Mouse (Mus musculus): ENCODE measurements at regions not wholly inside any gene's neighbourhood (a gene's known extent, or its start where the extent isn't known, plus 50 kb on each side); places are given as distances from the start of the nearest gene placed in this dataset.
"Not testable (repeated sequence)": the region's sequence is repeated elsewhere in the genome, so short reads cannot be mapped to it uniquely, and the experiment has no call there.

DNA sequence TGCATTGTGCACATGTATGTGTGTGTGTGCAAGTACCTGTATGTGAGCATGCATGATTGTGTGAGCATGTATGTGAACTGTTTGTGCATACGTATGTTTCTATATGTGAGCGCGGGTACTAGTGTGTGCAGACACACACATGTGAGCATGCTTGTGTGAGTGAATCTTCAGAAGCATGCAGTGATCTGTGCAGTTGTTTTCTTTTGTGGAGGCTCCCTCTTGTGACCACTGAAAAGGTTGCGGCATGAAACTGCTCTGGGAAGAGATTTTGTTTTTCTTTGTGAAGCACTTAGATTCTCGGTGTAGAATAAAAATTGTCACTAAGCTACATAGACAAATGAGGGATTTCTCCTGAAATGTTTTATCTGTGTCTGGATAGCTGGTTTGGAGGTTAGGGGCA lies 189.2 kb upstream of the Rapgef5 start:
- DNase-seq (ENCODE audit: low spot score in 2 of 2), result not testable (repeated sequence)

DNA sequence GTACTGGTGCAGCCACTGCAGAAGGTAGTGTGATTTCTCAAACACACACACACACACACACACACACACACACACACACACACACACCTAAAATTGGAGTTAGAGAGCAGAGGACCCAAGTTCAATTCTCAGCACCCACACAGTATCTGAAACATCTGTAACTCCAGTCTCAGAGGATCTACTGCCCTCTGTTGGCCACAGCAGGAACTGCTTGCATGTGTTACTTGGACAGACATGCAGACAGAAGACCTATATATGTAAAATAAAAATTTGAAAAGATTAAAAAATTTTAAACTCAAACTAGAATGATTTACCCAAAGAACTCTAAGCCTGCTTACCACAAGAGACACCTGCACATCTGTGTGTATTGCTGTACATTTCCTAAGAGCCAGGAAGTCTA lies 185.9 kb upstream of the Rapgef5 start:
- DNase-seq (ENCODE audit: low spot score in 2 of 2), result no peak

DNA sequence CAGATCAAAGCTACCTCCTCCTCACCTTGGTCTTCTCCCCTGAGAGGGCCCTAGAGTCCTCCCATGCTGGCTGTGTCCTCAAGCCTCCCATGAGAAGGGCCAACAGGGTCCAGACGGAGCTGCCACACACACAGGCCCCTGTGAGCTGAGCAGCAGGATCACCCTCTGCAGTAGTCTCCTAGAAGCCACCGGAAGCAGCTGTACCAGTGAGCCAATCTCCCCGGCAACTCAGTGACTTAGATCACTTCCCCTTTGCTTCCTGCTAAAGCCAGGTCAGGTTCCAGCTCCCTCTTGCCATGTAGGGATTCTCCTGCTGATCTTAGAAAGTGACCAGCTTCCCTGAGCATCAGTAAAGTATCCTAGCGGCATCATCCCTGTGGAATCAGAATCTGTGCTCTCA lies 179.4 kb upstream of the Rapgef5 start:
- no peak for DNase-seq (ENCODE audit: low spot score in 2 of 2)

DNA sequence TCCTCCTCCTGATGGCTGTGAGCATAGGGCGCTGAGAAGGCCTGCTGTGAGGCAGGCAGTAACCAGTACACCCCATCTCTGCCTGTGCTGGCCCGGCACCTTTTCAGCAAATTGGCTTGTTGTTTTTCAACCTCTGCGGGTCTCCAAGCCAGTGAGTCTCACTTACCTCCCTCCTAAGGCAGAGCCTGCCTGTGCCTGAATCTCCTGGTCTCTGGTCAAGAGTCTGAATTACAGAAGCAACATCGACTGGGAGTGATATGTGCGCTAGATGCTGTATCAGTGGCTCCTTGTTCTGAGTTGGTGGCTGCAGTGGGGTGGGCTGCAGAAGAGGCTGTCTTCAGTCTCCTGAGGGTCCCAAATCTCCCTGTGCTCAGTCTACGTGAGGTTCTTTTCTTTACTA lies 174.0 kb upstream of the Rapgef5 start:
- DNase-seq (ENCODE audit: low spot score in 2 of 2), result no peak

DNA sequence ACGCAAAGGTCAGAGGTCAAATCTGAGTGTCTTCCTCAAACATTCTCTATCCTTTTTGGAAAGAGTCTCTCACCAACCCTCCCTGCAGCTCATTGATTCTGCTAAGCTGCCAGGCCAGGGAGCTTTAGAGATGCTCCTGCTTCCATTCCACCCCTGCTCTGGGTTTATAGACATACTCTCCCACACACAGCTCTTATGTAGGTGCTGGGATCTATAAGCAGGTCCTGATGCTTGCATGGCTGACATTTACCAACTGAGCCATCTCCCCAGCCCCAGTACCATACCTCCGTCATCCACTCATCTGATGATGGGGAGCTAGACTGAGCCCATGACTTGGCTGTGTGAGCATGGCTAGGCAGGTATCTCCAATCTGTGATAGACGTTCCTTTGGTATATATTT lies 173.2 kb upstream of the Rapgef5 start:
- no peak for DNase-seq (ENCODE audit: low spot score in 2 of 2)

DNA sequence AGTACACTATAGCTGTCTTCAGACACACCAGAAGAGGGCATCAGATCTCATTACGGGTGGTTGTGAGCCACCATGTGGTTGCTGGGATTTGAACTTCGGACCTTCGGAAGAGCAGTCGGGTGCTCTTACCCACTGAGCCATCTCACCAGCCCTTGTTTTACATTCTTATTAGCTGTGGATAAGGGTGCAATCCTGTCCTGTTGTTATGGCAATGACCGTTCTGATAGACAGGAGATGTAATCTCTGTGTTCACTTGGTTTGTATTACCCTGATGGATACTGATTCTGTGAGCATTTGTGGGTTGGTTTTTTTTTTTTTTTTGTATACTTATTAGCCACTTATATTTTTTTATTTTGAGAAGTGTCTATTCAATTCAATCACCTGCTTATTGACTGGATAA lies 172.7 kb upstream of the Rapgef5 start:
- DNase-seq (ENCODE audit: low spot score in 2 of 2), result not testable (repeated sequence)

DNA sequence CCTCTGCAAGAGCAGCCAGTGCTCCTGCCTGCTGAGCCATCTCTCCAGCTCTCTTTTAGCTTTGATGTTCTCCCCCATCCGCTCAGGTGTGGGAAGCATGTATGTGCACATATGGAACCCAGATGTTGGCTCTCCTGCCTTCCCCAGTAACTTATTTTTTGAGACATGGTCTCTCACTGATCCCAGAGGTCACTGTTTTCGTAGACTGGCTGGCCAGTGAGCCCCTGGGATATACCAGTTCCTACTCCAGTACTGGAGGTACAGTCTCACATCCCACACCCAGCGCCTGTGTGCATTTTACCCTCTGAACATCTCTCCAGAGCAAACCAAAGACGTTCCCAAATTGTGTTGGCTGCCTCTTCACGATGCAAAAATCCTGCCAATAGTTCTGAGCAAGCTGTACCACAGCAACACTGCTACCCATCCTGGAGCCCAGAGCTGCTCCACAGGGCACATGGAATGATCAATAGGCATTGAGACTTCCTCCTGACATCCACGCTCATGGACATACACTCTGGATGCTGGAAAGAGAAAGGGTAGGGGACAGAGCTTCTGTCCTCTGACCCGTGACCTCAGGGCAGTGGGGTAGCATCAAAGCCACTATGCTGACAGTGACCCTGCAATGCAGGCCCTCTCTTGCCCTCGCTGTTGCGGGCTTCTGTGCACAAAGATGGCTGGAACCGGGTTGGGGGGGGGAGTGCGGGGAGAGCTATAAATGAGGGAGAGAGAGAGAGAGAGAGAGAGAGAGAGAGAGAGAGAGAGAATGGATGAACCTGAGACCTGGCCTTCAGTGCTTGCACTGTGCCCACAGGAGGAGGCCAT lies 171.8 kb upstream of the Rapgef5 start:
- peak; percentile 21 to 65 for DNase-seq (ENCODE audit: low spot score in 2 of 2)

DNA sequence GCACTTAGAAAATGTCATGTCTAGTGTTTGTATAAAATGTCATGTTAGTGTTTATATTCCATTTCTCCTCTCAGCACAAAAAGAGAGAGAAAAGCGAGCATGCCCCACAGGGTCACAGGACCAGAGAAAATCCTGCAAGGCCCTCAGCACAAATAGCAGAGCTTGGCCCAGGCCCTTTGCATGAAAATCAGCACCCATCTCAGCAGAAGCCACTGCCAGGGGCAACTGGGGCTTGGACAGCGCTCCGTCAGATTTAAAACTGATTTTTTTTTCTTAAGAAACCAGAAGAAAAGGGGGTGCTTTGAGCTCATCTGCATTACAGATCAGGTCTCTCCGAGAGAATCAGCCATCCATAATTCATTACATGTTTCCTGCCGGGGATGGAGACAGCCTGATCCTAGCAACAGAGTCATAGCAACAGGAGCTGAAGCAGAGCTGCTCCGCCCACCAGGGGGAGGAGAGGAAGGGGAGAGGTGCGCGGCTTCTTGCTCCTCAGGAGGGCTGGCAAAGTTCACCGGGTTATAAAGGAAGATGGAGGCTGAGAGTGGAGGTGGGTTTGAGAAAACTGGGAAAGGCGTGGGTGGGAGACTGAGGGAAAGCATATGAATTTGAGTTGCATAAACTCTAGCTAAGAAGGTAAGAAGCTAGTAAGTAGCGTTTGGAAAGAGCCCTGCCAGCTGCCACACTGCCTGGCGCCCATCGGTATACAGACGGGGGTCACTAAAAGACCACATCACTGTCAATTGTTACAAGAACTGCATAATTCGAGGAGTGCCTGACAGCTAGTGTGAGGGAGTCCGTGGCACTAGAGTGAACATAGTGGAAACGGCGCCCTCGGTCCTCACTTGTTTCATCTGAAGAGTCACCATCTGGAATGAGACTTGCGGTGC lies 170.9 kb upstream of the Rapgef5 start:
- peak; percentile 81 to 90 for DNase-seq (ENCODE audit: low spot score in 2 of 2)

DNA sequence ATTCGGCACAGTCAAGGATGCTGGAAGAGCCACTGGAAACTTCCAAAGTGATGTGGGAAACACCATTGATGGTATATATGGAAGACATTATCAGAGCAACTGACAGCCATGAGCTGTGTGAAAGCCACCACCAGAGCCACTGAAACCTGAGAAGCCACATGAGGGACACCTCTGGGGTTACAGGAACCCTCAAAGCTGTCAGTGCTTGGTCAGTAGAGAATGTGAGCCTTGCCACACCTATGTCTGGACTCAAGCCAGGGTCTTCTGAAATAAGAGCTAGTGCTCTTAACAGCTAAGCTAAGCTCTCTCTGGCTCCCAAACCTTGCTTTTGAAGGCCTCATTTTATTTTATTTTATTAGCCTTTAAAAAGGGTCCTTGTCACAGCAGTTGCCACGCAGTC lies 170.2 kb upstream of the Rapgef5 start:
- no peak for DNase-seq (ENCODE audit: low spot score in 2 of 2)

DNA sequence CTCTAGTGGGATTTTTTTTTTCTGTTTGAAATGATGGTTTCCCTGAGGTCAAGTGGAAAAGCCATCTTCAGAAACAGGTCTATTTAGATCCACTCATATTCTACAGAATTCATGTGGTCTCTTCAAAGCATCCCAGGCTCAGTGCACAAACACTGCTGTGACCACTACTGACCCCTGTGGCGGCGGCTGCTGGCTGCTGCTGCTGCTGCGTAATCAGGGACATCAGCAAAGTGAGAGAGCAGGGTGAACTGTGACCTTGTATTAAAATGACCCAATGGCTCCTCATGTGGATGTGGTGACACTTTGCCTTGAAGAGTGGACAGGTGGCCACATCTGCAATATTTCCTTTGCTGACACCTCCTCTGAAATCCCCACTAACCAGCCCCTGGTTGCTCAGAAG lies 169.1 kb upstream of the Rapgef5 start:
- no peak for DNase-seq (ENCODE audit: low spot score in 2 of 2)

DNA sequence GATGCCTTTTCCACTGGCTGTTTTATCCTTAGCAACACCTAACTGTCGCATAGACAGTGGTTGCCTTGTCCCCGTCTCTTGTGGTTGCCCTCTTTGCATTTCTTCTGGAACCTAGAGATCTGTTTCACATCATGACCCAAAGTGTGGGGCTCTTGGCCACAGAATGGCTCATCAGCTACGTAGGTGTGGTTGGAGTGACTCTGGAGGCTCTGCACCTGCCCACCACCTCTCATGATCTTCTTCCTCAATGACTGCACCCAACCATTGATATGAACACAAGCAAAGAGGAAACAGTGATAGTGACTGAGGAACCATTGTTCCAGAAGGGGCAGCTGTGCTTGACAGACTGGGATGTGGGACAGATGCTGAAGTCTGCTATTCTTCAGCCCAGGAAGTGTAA lies 167.8 kb upstream of the Rapgef5 start:
- DNase-seq (ENCODE audit: low spot score in 2 of 2), result no peak

DNA sequence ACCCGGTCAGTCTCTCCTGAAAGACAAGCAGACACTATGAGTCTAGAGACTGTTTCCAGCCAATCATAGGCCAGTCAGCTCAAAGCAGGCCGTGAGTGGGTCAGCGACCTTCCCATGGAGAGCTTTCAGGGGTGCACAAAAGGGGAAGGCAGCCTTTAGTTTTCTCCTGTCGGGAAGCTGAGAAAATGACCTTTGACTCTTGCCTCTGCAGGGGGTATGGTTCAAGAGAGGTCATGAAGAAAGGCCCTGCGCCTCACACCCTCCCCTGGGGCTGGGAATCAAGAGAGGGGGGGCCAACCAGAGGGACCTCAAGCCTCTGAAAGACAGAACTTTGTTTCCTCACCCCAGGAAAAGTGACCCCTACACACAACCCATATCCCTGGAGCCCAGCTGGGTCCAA lies 164.4 kb upstream of the Rapgef5 start:
- DNase-seq (ENCODE audit: low spot score in 2 of 2), result no peak

DNA sequence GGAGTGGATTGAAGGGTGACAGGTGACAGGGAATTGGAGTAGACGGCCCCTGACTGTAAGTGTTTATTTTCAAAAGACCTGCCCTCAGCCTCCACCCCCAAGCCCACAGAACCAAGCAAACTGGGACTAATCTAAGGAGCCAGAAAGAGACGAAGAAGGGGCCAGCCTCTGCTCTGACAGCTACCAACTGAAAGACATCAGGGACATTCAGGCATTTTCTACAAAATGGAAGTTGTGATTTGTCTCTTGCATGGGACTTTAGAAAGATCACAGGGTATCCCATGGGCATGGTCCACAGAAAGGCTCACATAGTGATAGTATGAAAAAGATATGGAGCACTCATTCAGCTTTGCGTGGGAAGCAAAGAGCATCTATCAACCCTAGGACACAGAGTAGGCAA lies 163.8 kb upstream of the Rapgef5 start:
- DNase-seq (ENCODE audit: low spot score in 2 of 2), result no peak

DNA sequence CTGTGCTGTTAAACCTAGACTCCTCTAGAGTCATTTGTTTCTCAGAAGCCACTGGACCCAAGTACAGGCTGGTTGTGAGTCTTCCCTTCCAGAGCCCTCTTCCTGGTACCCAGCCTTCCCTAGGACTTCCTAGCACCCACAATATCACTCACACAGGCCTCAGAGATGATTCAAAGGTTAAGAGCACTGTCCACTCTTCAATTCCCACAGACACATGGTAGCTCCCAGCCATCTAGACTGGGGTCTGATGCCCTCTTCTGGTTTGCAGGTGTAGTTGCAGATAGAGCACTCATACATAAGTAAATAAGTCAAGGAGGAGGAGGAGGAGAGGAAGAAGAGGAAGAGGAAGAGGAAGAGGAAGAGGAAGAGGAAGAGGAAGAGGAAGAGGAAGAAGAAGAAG lies 163.3 kb upstream of the Rapgef5 start:
- DNase-seq (ENCODE audit: low spot score in 2 of 2), result peak in 1 of 2 experiments; percentile 55

DNA sequence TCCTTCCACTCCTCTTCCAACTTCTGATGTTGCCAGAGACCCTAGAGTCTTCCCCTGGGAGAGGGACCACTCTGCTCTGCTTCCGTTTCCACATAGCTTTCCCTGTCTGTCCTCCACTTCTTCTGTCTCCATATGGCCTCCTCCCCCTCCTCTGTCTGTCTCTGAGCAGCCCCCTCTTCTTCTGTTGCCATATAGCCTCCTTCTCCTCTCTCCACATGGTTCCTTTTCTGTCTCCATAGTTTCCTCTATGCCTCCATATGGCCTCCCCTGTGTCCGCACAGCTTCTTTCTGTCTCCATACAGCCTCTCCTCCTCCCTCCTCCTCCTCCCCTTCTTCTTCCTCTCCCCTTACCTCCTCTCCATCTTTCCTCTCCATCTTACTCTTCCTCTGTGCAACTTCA lies 158.5 kb upstream of the Rapgef5 start:
- DNase-seq (ENCODE audit: low spot score in 2 of 2), result peak in 1 of 2 experiments; percentile 61

DNA sequence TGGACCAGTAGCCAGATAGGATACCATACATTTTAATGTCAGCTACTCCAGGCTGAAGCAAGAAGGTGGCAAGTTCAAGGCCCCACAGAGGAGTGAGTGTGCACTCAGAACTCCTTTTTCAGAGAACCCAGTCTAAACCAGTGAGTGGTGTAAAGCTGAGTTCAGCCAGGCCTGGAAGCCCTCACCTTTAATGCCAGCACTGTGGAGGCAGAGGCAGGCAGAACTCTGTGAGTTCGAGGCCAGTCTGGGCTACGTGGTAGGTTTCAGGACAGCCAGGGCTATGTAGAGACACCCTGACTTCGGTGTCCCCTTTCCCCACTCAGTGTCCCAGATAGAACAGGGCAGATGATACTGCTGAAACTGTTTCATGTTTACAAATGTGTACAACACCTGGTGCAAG lies 157.4 kb upstream of the Rapgef5 start:
- no peak for DNase-seq (ENCODE audit: low spot score in 2 of 2)

DNA sequence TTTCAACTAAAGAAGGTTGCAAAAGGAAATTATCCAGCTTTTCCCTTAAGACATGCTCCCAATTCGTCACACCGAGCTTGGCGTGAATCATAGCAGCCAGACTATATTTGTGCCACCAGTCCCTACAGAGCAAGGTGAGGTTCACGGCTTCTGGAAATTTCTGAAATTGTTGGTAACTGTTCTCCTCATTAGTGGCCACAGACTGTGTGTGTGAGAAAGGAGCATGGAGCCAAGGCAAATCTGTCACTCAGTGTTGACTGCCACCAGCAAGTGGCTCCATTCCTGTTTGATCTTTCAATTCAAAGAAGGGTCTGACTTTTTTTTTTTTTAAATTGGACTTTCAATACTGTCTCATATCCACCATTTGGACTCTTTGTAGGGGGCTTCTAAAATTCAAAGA lies 156.1 kb upstream of the Rapgef5 start:
- no peak for DNase-seq (ENCODE audit: low spot score in 2 of 2)

DNA sequence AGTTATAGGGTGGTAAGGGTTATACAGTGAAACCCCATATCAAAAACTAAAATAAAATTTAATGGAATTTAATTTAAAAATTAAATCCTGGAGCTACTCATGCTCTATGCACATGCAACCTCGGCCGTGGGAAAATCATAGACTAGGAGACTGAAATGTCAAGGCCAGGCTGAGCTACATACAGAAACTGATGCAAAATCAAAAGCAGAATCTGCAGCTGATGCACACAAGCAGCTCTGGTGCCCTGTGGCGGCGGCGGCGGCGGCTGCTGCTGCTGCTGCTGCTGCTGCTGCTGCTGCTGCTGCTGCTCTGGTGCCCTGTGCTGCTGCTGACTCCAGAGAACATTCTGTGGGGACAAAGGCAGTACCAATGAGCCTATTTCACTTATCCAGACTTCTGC lies 154.5 kb upstream of the Rapgef5 start:
- no peak for DNase-seq (ENCODE audit: low spot score in 2 of 2)

DNA sequence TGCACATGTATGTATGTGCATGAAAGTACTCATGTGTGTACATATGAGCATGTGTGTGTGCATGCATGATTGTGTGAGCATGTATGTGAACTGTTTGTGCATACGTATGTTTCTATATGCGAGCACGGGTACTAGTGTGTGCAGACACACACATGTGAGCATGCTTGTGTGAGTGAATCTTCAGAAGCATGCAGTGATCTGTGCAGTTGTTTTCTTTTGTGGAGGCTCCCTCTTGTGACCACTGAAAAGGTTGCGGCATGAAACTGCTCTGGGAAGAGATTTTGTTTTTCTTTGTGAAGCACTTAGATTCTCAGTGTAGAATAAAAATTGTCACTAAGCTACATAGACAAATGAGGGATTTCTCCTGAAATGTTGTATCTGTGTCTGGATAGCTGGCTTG lies 152.8 kb upstream of the Rapgef5 start:
- not testable (repeated sequence) for DNase-seq (ENCODE audit: low spot score in 2 of 2)

DNA sequence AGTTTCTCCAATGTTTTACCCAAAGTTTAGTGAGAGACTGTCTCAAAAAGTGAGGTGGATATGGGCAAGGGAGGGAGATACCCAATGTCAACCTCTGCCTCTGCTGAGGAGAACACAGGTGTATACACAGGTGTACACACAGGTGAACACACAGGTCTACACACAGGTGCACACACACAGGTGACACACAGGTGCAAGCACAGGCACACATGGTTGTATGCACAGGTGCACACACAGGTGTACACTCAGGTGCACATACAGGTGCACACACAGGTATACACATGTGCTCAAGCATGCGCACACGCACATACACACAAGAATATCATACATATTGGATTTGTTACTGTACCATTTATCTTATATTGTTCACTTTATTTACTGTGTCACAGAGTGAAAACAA lies 151.1 kb upstream of the Rapgef5 start:
- DNase-seq (ENCODE audit: low spot score in 2 of 2), result no peak

DNA sequence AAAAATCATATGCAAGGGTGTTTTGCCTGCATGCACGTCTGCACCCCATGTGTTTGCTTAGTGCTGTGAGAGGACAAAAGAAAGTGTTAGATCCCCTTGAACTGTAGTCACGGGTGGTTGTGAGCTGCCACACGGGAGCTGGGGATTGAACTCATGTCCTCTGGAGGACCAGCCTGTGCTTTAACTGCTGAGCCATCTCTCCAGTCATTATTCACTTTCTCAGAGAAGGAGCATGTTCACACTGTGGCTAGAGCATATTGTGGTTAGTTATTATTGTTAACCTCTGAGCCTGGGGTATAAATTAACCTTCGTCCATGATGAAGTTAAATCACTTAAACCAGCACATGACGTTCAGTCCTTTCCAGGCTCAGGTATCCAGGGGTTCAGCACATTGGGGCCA lies 150.4 kb upstream of the Rapgef5 start:
- no peak for DNase-seq (ENCODE audit: low spot score in 2 of 2)

DNA sequence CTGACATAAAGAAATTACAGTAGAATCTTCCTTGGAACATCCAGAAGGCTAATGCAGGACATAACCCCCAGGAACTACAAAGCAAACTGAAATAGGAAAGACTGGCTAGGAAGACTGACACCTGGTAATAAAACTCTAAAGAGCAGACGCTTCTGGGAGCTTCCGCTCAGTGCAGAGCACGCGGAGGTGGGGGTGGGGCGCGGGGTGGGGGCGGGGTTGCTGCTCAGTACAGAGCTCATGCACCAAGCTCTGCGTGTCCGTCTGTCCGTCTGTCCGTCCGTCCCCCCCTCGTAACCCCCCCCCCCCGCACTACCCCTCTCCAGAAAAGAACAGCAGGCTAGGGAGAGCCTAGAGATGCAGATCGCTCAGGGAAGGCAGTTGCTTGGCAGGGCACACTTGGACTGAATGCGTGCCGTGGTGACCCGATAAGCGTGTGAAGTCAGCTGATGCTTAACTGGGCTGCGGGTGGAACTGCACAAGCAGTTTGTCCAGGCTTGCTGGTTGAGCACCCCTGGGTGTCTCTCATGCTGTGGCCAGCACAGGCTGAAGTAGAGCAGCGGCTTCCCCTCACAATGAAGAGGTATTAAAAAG lies 137.9 kb upstream of the Rapgef5 start:
- DNase-seq (ENCODE audit: low spot score in 2 of 2), result no peak

All from layer of hippocampus, adult 18-20 months (tissue).